8 mouse cellular contexts compared by ENCODE assay signal in genomic region chr17:56814316-56815056, GRCm38 (mm10). TPM values are rescaled to one million over a fixed set of nuclear protein-coding genes. Genes with fewer than 3 reads are reported as not detected.
DNase-seq lines count a peak whose midpoint lies in the region; ATAC-seq lines count a peak whose summit lies in the region.

No protein-coding gene starts in this region.

- H3K36me3 ChIP-seq in hindbrain, embryonic 15.5 days = no peaks in the 10 kb centered on the region

- H3K4me3 ChIP-seq in hindbrain, embryonic 15.5 days = peak overlapping the region; percentile 19; the same call in 1 of the 2 replicates

- H3K27ac ChIP-seq in hindbrain, embryonic 15.5 days (replicated peaks) = peak overlapping the region; percentile 72

- DNase-seq in WW6 (ENCODE audit: low read depth, low spot score) = peak; percentile 33
- peak; percentile 20 to 21 for DNase-seq in cerebellum, postnatal 36 days
- peak; percentile 76 to 81 for DNase-seq in gastrocnemius, adult 8-10 months (ENCODE audit: low spot score in 2 of 2)
- DNase-seq in layer of hippocampus, postnatal 25 days (ENCODE audit: extremely low spot score in 1 of 2, low spot score in 1 of 2) = peak; percentile 55 to 78
- peak; percentile 96 for DNase-seq in lung, postnatal 36 days
- peak; percentile 97 for DNase-seq in retina, postnatal 1 day
- no peak for DNase-seq in adipocyte (ENCODE audit: low spot score)

- H3K9ac ChIP-seq in hindbrain, embryonic 15.5 days = no peak overlapping the region

- no peaks in the 10 kb centered on the region for H3K9me3 ChIP-seq in hindbrain, embryonic 15.5 days

- H3K27me3 ChIP-seq in hindbrain, embryonic 15.5 days = no peaks in the 10 kb centered on the region

- 4% methylated on average over 24 of the region's 24 CpGs for WGBS in hindbrain, embryonic 15.5 days

- H3K4me2 ChIP-seq in hindbrain, embryonic 15.5 days = peak overlapping the region; percentile 47

- ATAC-seq in hindbrain, embryonic 15.5 days (ENCODE audit: low FRiP score, low read depth) = peak; percentile 74

- peaks cover 47% of the 10 kb centered on the region for H3K4me1 ChIP-seq in hindbrain, embryonic 15.5 days (replicated peaks)

RNA-seq across cellular contexts. Expression of gene Rfx2, which starts 16.3 kb away (rescaled TPM):
- 1 to 10 TPM; 1.8 to 3.6 (median 2.5) TPM for total RNA-seq in gastrocnemius, adult 8-10 months (2022)
- polyA plus RNA-seq in hindbrain, embryonic 15.5 days (2015; fragmentation: Nextera tagmentation; extraction: Ambion mirVana) = 4.8 and 6.7 TPM in 2 replicates
- total RNA-seq in layer of hippocampus, postnatal 25 days (2021) = 1 to 10 TPM; 3.8 to 4.4 TPM

RNA-seq across cellular contexts. Expression of gene Prr22, which starts 44.4 kb away (rescaled TPM):
- under 1 TPM in 1 of 4 experiments, not detected in 3; 0.12 TPM for total RNA-seq in gastrocnemius, adult 8-10 months (2022)
- polyA plus RNA-seq in hindbrain, embryonic 15.5 days (2015; fragmentation: Nextera tagmentation; extraction: Ambion mirVana) = 0.54 and 1.0 TPM in 2 replicates
- total RNA-seq in layer of hippocampus, postnatal 25 days (2021) = 1 to 10 TPM in 1 of 2 experiments, under 1 TPM in 1; 0.89 to 1.6 TPM

RNA-seq across cellular contexts. Expression of gene Dus3l, which starts 49.9 kb away (rescaled TPM):
- total RNA-seq in gastrocnemius, adult 8-10 months (2022) = 10 to 100 TPM; 12.6 to 17.4 (median 15.4) TPM
- polyA plus RNA-seq in hindbrain, embryonic 15.5 days (2015; fragmentation: Nextera tagmentation; extraction: Ambion mirVana) = 89.7 and 96.9 TPM in 2 replicates
- 10 to 100 TPM; 61.1 to 73.0 TPM for total RNA-seq in layer of hippocampus, postnatal 25 days (2021)

RNA-seq across cellular contexts. Expression of gene Nrtn, which starts 57.2 kb away (rescaled TPM):
- total RNA-seq in gastrocnemius, adult 8-10 months (2022) = 1 to 10 TPM; 1.9 to 5.0 (median 3.5) TPM
- 2.5 and 2.6 TPM in 2 replicates for polyA plus RNA-seq in hindbrain, embryonic 15.5 days (2015; fragmentation: Nextera tagmentation; extraction: Ambion mirVana)
- total RNA-seq in layer of hippocampus, postnatal 25 days (2021) = 1 to 10 TPM; 2.7 to 3.6 TPM

RNA-seq across cellular contexts. Expression of gene Acsbg2, which starts 59.8 kb away (rescaled TPM):
- total RNA-seq in gastrocnemius, adult 8-10 months (2022) = not detected
- not detected in 2 replicates for polyA plus RNA-seq in hindbrain, embryonic 15.5 days (2015; fragmentation: Nextera tagmentation; extraction: Ambion mirVana)
- not detected for total RNA-seq in layer of hippocampus, postnatal 25 days (2021)
